Mouse (Mus musculus) ES-Bruce4 (cell line): ENCODE data around the gene Cnn3. TPM values are rescaled to one million over a fixed set of nuclear protein-coding genes. Genes with fewer than 3 reads are reported as not detected.

Source experiments
- H3K27ac ChIP-seq: 2 replicates; pipeline ENCODE4 v1.5.1; 2012; ENCODE audit warnings: low read length, inconsistent platforms; ENCODE audit not compliant: insufficient read depth
- H3K27me3 ChIP-seq: 2 replicates; pipeline ENCODE4 v1.6.1; 2012; ENCODE audit warnings: mild to moderate bottlenecking, low read length, inconsistent platforms; ENCODE audit not compliant: control insufficient read depth, poor library complexity, insufficient read depth, severe bottlenecking
- H3K36me3 ChIP-seq: 2 replicates; pipeline ENCODE4 v1.6.1; 2012; ENCODE audit warnings: inconsistent platforms, mild to moderate bottlenecking, low read length, moderate library complexity; ENCODE audit not compliant: control insufficient read depth, poor library complexity, insufficient read depth, severe bottlenecking
- H3K4me1 ChIP-seq: one replicate; pipeline ENCODE4 v1.8.1; 2011; ENCODE audit warnings: low read length; ENCODE audit not compliant: control insufficient read depth, insufficient read depth
- H3K4me3 ChIP-seq: 2 replicates; pipeline ENCODE4 v1.5.1; 2011; ENCODE audit warnings: low read depth, mild to moderate bottlenecking, low read length
- H3K9ac ChIP-seq: 2 replicates; pipeline ENCODE4 v1.6.1; 2012; ENCODE audit warnings: low read depth, mild to moderate bottlenecking, inconsistent platforms; ENCODE audit not compliant: poor library complexity, severe bottlenecking
- H3K9me3 ChIP-seq: replicated peaks from 2 replicates; pipeline ENCODE4 v1.6.1; 2012; ENCODE audit warnings: mild to moderate bottlenecking, low read length, inconsistent platforms; ENCODE audit not compliant: control insufficient read depth, poor library complexity, insufficient read depth, severe bottlenecking
- CTCF ChIP-seq: IDR thresholded peaks from one replicate; pipeline ENCODE4 v1.8.1; 2011; ENCODE audit warnings: low read depth, low read length
- EP300 ChIP-seq: IDR thresholded peaks from 2 replicates; pipeline ENCODE4 v1.6.1; 2011; ENCODE audit warnings: low read depth, low read length; ENCODE audit not compliant: insufficient read depth
- POLR2A ChIP-seq: IDR thresholded peaks from one replicate; pipeline ENCODE4 v1.8.1; 2011; ENCODE audit warnings: low read length; ENCODE audit not compliant: insufficient read depth
- polyA plus RNA-seq: library from polyadenylated mRNA; stranded (reverse); fragments of >200 nt; gene quantifications from 2 replicates; pipeline ENCODE4 v1.2.4, GENCODE M21; 2011; ENCODE audit warnings: low read depth; ENCODE audit not compliant: missing spikeins, insufficient read depth, insufficient read length

The Cnn3 gene
- polyA plus RNA-seq, 1 experiment: 623 TPM

- TF ChIP-seq EP300: no peak
- no peak for TF ChIP-seq CTCF
- TF ChIP-seq POLR2A: no peak
- H3K27ac ChIP-seq: no peak overlapping the region
- H3K36me3 ChIP-seq: peaks cover 5% of the 10 kb centered on the region
- no peaks in the 10 kb centered on the region for H3K9me3 ChIP-seq
- no peak overlapping the region for H3K9ac ChIP-seq
- H3K4me3 ChIP-seq: no peak overlapping the region
- H3K27me3 ChIP-seq: no peaks in the 10 kb centered on the region
- H3K4me1 ChIP-seq: no peaks in the 10 kb centered on the region
These were observed 36.5 kb downstream of the Cnn3 start for GRCm38 (mm10) chr3:121462782-121463181.

- no peaks in the 10 kb centered on the region for H3K4me1 ChIP-seq
- H3K9ac ChIP-seq: no peak overlapping the region
- H3K36me3 ChIP-seq: no peaks in the 10 kb centered on the region
- H3K9me3 ChIP-seq: no peaks in the 10 kb centered on the region
- no peaks in the 10 kb centered on the region for H3K27me3 ChIP-seq
- no peak for TF ChIP-seq POLR2A
- H3K4me3 ChIP-seq: no peak overlapping the region
- H3K27ac ChIP-seq: no peak overlapping the region
These were observed 38.5 kb downstream of the Cnn3 start for GRCm38 (mm10) chr3:121464733-121465305.

- H3K9me3 ChIP-seq: no peaks in the 10 kb centered on the region
- no peaks in the 10 kb centered on the region for H3K27me3 ChIP-seq
- H3K36me3 ChIP-seq: no peaks in the 10 kb centered on the region
- no peak overlapping the region for H3K4me3 ChIP-seq
- H3K9ac ChIP-seq: no peak overlapping the region
- TF ChIP-seq EP300 (no peak), CTCF (no peak), POLR2A (no peak)
- no peak overlapping the region for H3K27ac ChIP-seq
- H3K4me1 ChIP-seq: no peaks in the 10 kb centered on the region
These were observed 39.5 kb downstream of the Cnn3 start for GRCm38 (mm10) chr3:121465795-121466194.

GRCm38 (mm10) chr3:121467094-121467552 lies 40.8 kb downstream of the Cnn3 start:
- no peak overlapping the region for H3K4me3 ChIP-seq
- H3K9me3 ChIP-seq: no peaks in the 10 kb centered on the region
- no peaks in the 10 kb centered on the region for H3K36me3 ChIP-seq
- no peak overlapping the region for H3K27ac ChIP-seq
- H3K9ac ChIP-seq: no peak overlapping the region
- no peaks in the 10 kb centered on the region for H3K27me3 ChIP-seq
- TF ChIP-seq POLR2A: no peak
- TF ChIP-seq EP300: no peak
- no peak for TF ChIP-seq CTCF
- H3K4me1 ChIP-seq: no peaks in the 10 kb centered on the region

GRCm38 (mm10) chr3:121468136-121468535 lies 41.8 kb downstream of the Cnn3 start:
- H3K4me1 ChIP-seq: no peaks in the 10 kb centered on the region
- TF ChIP-seq EP300: no peak
- TF ChIP-seq CTCF: no peak
- TF ChIP-seq POLR2A: no peak
- no peak overlapping the region for H3K9ac ChIP-seq
- no peaks in the 10 kb centered on the region for H3K9me3 ChIP-seq
- no peak overlapping the region for H3K4me3 ChIP-seq
- no peak overlapping the region for H3K27ac ChIP-seq
- H3K27me3 ChIP-seq: no peaks in the 10 kb centered on the region
- no peaks in the 10 kb centered on the region for H3K36me3 ChIP-seq

- Histone ChIP-seq H3K9ac (peak overlapping the region; percentile 31; the same call in 1 of the 2 replicates), H3K36me3 (no peaks in the 10 kb centered on the region), H3K9me3 (no peaks in the 10 kb centered on the region), H3K4me1 (no peaks in the 10 kb centered on the region), H3K27ac (no peak overlapping the region), H3K4me3 (peak overlapping the region; percentile 16; the same call in 1 of the 2 replicates), H3K27me3 (no peaks in the 10 kb centered on the region)
- TF ChIP-seq POLR2A (no peak), EP300 (no peak), CTCF (no peak)
These were observed 43.1 kb downstream of the Cnn3 start for GRCm38 (mm10) chr3:121469185-121469975.
